11 mouse cellular contexts compared by ENCODE assay signal in the genomic region with DNA sequence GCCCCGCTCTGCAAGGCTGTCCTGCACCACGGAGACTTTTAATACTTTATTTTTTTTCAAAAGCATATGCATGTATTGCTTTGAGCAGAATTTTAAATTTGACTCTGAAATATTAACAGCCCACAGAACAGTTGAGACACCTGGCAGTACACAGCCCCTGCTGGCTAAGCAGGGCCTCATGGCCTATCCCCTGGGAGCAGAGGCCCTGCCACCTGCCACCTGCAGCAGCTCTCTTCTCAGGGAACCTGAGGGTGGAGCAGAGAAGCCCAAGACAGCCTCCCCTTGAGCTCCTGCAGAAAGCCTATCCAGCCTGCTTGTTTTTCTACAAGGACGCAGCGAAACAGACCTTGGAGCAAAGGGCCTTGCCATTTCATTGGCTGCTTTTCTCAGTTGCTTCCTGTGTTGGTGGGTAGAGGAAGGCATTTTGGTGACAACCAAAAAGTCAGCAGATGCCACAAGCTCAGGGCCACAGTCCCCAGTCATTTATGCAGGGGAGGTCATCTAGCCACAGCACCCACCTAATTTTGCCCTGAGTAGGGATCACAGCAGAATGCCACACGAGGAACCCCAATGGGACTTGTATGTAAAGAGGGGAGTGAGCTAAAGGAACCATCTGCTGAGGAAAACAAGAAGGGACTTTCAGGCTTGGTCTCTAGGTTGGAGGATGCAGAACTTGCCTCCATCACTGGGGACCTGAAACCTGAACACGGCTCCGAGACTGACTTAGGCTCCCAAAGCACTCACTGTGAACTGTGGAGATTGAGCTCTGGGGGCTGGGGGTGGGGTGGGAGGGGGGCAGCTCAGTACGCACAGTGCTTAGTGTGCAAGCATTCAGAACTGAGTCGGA. TPM values are rescaled to one million over a fixed set of nuclear protein-coding genes. Genes with fewer than 3 reads are reported as not detected.
A peak's percentile ranks its signal among the peaks of the same experiment; 100 is the strongest.
DNase-seq lines count a peak whose midpoint lies in the region; ATAC-seq and TF ChIP-seq lines count a peak whose summit lies in the region.
"Had no signal": no experiment of that assay in that cellular context is flagged by ENCODE, and none has a peak within 500 bp of the region (broad histone marks: within the 10 kb centered on the region; RNA-seq: fewer than 3 reads in every experiment).

No protein-coding gene starts in this region.

- no peak overlapping the region for H3K9ac ChIP-seq in hindbrain, embryonic 12.5 days
- no peak overlapping the region for H3K9ac ChIP-seq in lung, postnatal 0 days (replicated peaks; ENCODE audit: low read depth)
- H3K9ac ChIP-seq: liver, embryonic 14.5 days had no signal

- H3K27ac ChIP-seq in hindbrain, embryonic 12.5 days = peak overlapping the region; percentile 32; the same call in 1 of the 2 replicates
- H3K27ac ChIP-seq in hindbrain, embryonic 10.5 days = no peak overlapping the region
- no peak overlapping the region for H3K27ac ChIP-seq in lung, postnatal 0 days (ENCODE audit: low read length)
- H3K27ac ChIP-seq: gastrocnemius, adult 2 months; liver, embryonic 14.5 days had no signal

- 82% methylated on average over 9 of the region's 9 CpGs for WGBS in hindbrain, embryonic 12.5 days
- 88% methylated on average over 9 of the region's 9 CpGs for WGBS in hindbrain, embryonic 10.5 days
- WGBS in lung, postnatal 0 days = 81% methylated on average over 9 of the region's 9 CpGs

- no peak for TF ChIP-seq EP300 in lung, postnatal 0 days (IDR thresholded peaks at IDR 0.05)

- no peak overlapping the region for H3K4me3 ChIP-seq in hindbrain, embryonic 12.5 days
- no peak overlapping the region for H3K4me3 ChIP-seq in hindbrain, embryonic 10.5 days
- no peak overlapping the region for H3K4me3 ChIP-seq in lung, postnatal 0 days (ENCODE audit: low read depth, low read length)
- H3K4me3 ChIP-seq: gastrocnemius, adult 2 months had no signal

- H3K4me2 ChIP-seq in hindbrain, embryonic 12.5 days (replicated peaks) = no peak overlapping the region
- H3K4me2 ChIP-seq in lung, postnatal 0 days (replicated peaks; ENCODE audit: low read depth, low read length) = no peak overlapping the region

- H3K36me3 ChIP-seq in hindbrain, embryonic 12.5 days = 0 out of 2 replicates have a peak, but pooled peaks cover 3% of the 10 kb centered on the region
- H3K36me3 ChIP-seq in hindbrain, embryonic 10.5 days = no peaks in the 10 kb centered on the region
- H3K36me3 ChIP-seq in lung, postnatal 0 days (ENCODE audit: insufficient read depth, low read length) = no peaks in the 10 kb centered on the region
- H3K36me3 ChIP-seq: G1E had no signal

- no peak for TF ChIP-seq CTCF in lung, postnatal 0 days (IDR thresholded peaks at IDR 0.05)

- DNase-seq in hindbrain, embryonic 10.5 days (ENCODE audit: low spot score) = no peak
- DNase-seq in CD4-positive helper T cell, adult 2 months (ENCODE audit: low read depth, low spot score) = peak; percentile 74
- peak; percentile 42 for DNase-seq in adrenal gland, postnatal 25 days
- no peak for DNase-seq in heart, postnatal 4 days
- DNase-seq in layer of hippocampus, adult 11-12 months (ENCODE audit: low spot score) = no peak
- no peak for DNase-seq in lung, postnatal 0 days (ENCODE audit: low spot score)
- DNase-seq: gastrocnemius, adult 2 months had no signal

- ATAC-seq in hindbrain, embryonic 12.5 days (ENCODE audit: low FRiP score) = no peak
- peak; percentile 27 for ATAC-seq in neutrophil, adult 5-6 weeks (ENCODE audit: extremely low read depth, insufficient number of reproducible peaks, low FRiP score, poor library complexity, severe bottlenecking)
- ATAC-seq in lung, postnatal 0 days = no peak

- H3K4me1 ChIP-seq in hindbrain, embryonic 12.5 days = peaks cover 28% of the 10 kb centered on the region
- peaks cover 30% of the 10 kb centered on the region for H3K4me1 ChIP-seq in hindbrain, embryonic 10.5 days (replicated peaks)
- H3K4me1 ChIP-seq in lung, postnatal 0 days (ENCODE audit: insufficient read depth, low read depth, low read length) = no peaks in the 10 kb centered on the region

- H3K27me3 ChIP-seq in hindbrain, embryonic 12.5 days = no peaks in the 10 kb centered on the region
- no peaks in the 10 kb centered on the region for H3K27me3 ChIP-seq in hindbrain, embryonic 10.5 days (ENCODE audit: insufficient read depth, poor library complexity, severe bottlenecking)
- H3K27me3 ChIP-seq in lung, postnatal 0 days (replicated peaks; ENCODE audit: insufficient read depth, low read length) = no peaks in the 10 kb centered on the region

- H3K9me3 ChIP-seq in hindbrain, embryonic 12.5 days (replicated peaks) = no peaks in the 10 kb centered on the region
- no peaks in the 10 kb centered on the region for H3K9me3 ChIP-seq in hindbrain, embryonic 10.5 days
- no peaks in the 10 kb centered on the region for H3K9me3 ChIP-seq in lung, postnatal 0 days (ENCODE audit: low read length)
- H3K9me3 ChIP-seq: G1E had no signal

RNA-seq across cellular contexts. Expression of a gene that starts 7.6 kb away (rescaled TPM):
- 65.1 and 68.3 TPM in 2 replicates for polyA plus RNA-seq in hindbrain, embryonic 12.5 days (2016; fragmentation: Nextera tagmentation; extraction: Ambion mirVana)
- 31.2 and 46.1 TPM in 2 replicates for polyA plus RNA-seq in hindbrain, embryonic 10.5 days (2016; fragmentation: Nextera tagmentation; extraction: Ambion mirVana)
- total RNA-seq in adrenal gland, postnatal 25 days (2021) = 70.2 and 81.2 TPM in 2 replicates
- 113 and 121 TPM in 2 replicates for total RNA-seq in neutrophil, adult 5-6 weeks (2017)
- 10 to 100 TPM; 14.8 to 15.3 TPM for total RNA-seq in heart, postnatal 4 days (2021)
- polyA plus RNA-seq in lung, postnatal 0 days (2015; fragmentation: Nextera tagmentation; extraction: Ambion mirVana) = 3.4 and 4.2 TPM in 2 replicates

Comparison
In these comparisons a context has a peak if more than half of its experiments do, and no peak if none do; other contexts are left out.
1. DNase-seq: peak in CD4-positive helper T cell, adult 2 months (single experiment) and adrenal gland, postnatal 25 days (single experiment); none in hindbrain, embryonic 10.5 days (single experiment), heart, postnatal 4 days (single experiment), layer of hippocampus, adult 11-12 months (single experiment) and lung, postnatal 0 days (single experiment).